Mouse (Mus musculus) forebrain, postnatal 0 days (tissue): ENCODE data around the gene Ptpa. TPM values are rescaled to one million over a fixed set of nuclear protein-coding genes. Genes with fewer than 3 reads are reported as not detected.

ENCODE experiments used
- ATAC-seq: fragments of 200-750 bp; cut with Nextera tagmentation; 2 replicates; pipeline ENCODE4 v1.8.0; 2017; ENCODE audit warnings: mild to moderate bottlenecking, moderate library complexity
- DNase-seq: peaks from one replicate; pipeline ENCODE4 v3.0.0-alpha.2; 2015
- H3K27ac ChIP-seq: fragments of 300-500 bp; sonication (generic); 2 replicates; pipeline ENCODE4 v1.5.1; 2014; ENCODE audit warnings: low read depth, mild to moderate bottlenecking, antibody characterized with exemption, low read length, moderate library complexity, mixed read lengths
- H3K27me3 ChIP-seq: fragments of 300-500 bp; sonication (generic); 2 replicates; pipeline ENCODE4 v1.6.1; 2014; ENCODE audit warnings: mild to moderate bottlenecking, low read length, mixed read lengths; ENCODE audit not compliant: insufficient read depth
- H3K36me3 ChIP-seq: fragments of 300-500 bp; sonication (generic); 2 replicates; pipeline ENCODE4 v1.6.1; 2014; ENCODE audit warnings: mild to moderate bottlenecking, moderate library complexity; ENCODE audit not compliant: insufficient read depth
- H3K4me1 ChIP-seq: fragments of 300-500 bp; sonication (generic); 2 replicates; pipeline ENCODE4 v1.6.1; 2014; ENCODE audit warnings: antibody characterized with exemption; ENCODE audit not compliant: insufficient read depth
- H3K4me2 ChIP-seq: fragments of 300-500 bp; sonication (generic); 2 replicates; pipeline ENCODE4 v1.6.1; 2014; ENCODE audit warnings: low read depth, mild to moderate bottlenecking, moderate library complexity
- H3K4me3 ChIP-seq: fragments of 300-500 bp; sonication (generic); 2 replicates; pipeline ENCODE4 v1.5.1; 2014; ENCODE audit warnings: low read depth, low read length, mixed read lengths
- H3K9ac ChIP-seq: fragments of 300-500 bp; sonication (generic); 2 replicates; pipeline ENCODE4 v1.6.1; 2014; ENCODE audit warnings: mild to moderate bottlenecking
- H3K9me3 ChIP-seq: fragments of 300-500 bp; sonication (generic); 2 replicates; pipeline ENCODE4 v1.6.1; 2016; ENCODE audit warnings: low read length
- CTCF ChIP-seq: sonication (generic); IDR thresholded peaks from 2 replicates; pipeline ENCODE4 v1.5.1; 2016; ENCODE audit warnings: antibody characterized with exemption, control low read depth, low read depth
- WGBS: fragments of 180-500 bp; shearing (Covaris S2); extraction: QIAGEN DNeasy Blood & Tissue Kit; methylation state at CpG from one replicate; pipeline ENCODE4 v1.1.7; 2014; 5-methylcytosine and 5-hydroxymethylcytosine counted together
- polyA plus RNA-seq: library from polyadenylated mRNA; unstranded; fragments of >200 nt; fragmentation: Nextera tagmentation; extraction: Ambion mirVana; gene quantifications from 2 replicates; pipeline ENCODE4 v1.2.1, GENCODE M21; 2015
- total RNA-seq: library from RNA; depleted of rRNA; stranded (reverse); fragments of >200 nt; gene quantifications from 2 replicates; pipeline ENCODE4 v1.2.3, GENCODE M21; 2014

Gene Ptpa
- total and polyA plus RNA-seq, 2 experiments from 2014 or later = 132 to 148 TPM

- Histone ChIP-seq H3K9me3 (no peaks in the 10 kb centered on the region), H3K27me3 (no peaks in the 10 kb centered on the region), H3K4me3 (no peak overlapping the region), H3K4me2 (no peak overlapping the region), H3K4me1 (no peaks in the 10 kb centered on the region), H3K9ac (no peak overlapping the region), H3K36me3 (peaks cover 70% of the 10 kb centered on the region), H3K27ac (no peak overlapping the region)
- WGBS = 91% methylated on average over 10 of the region's 10 CpGs
- DNase-seq (no peak), ATAC-seq (no peak)
- TF ChIP-seq CTCF = no peak
Observed at GRCm38 (mm10) chr2:30380564-30381376, 35.1 kb upstream of the Ptpa start.

GRCm38 (mm10) chr2:30381377-30381725 lies 34.5 kb upstream of the Ptpa start:
- Histone ChIP-seq H3K4me3 (no peak overlapping the region), H3K4me1 (no peaks in the 10 kb centered on the region), H3K36me3 (peaks cover 64% of the 10 kb centered on the region), H3K9ac (no peak overlapping the region), H3K4me2 (no peak overlapping the region), H3K27me3 (no peaks in the 10 kb centered on the region), H3K27ac (no peak overlapping the region), H3K9me3 (no peaks in the 10 kb centered on the region)
- no peak for TF ChIP-seq CTCF
- no peak for DNase-seq
- WGBS = 95% methylated on average over 4 of the region's 4 CpGs
- ATAC-seq = no peak

- 82% methylated on average over 5 of the region's 5 CpGs for WGBS
Observed at GRCm38 (mm10) chr2:30384814-30385213, 31.0 kb upstream of the Ptpa start.

GRCm38 (mm10) chr2:30385591-30385990 lies 30.2 kb upstream of the Ptpa start:
- no peaks in the 10 kb centered on the region for H3K9me3 ChIP-seq
- WGBS = 89% methylated on average over 4 of the region's 4 CpGs
- H3K4me3 ChIP-seq = no peak overlapping the region
- no peaks in the 10 kb centered on the region for H3K4me1 ChIP-seq
- H3K27ac ChIP-seq = no peak overlapping the region
- no peak for ATAC-seq
- no peak for TF ChIP-seq CTCF
- DNase-seq = no peak
- H3K36me3 ChIP-seq = peaks cover 32% of the 10 kb centered on the region
- no peak overlapping the region for H3K4me2 ChIP-seq
- no peak overlapping the region for H3K9ac ChIP-seq
- H3K27me3 ChIP-seq = no peaks in the 10 kb centered on the region

More at GRCm38 (mm10) chr2:30384814-30385213, 31.0 kb upstream of the Ptpa start:
- no peak overlapping the region for H3K4me3 ChIP-seq
- no peak for TF ChIP-seq CTCF
- H3K27me3 ChIP-seq = no peaks in the 10 kb centered on the region
- no peak overlapping the region for H3K4me2 ChIP-seq
- no peak for DNase-seq
- peaks cover 37% of the 10 kb centered on the region for H3K36me3 ChIP-seq
- H3K9ac ChIP-seq = no peak overlapping the region
- no peaks in the 10 kb centered on the region for H3K9me3 ChIP-seq
- no peaks in the 10 kb centered on the region for H3K4me1 ChIP-seq
- ATAC-seq = no peak
- H3K27ac ChIP-seq = no peak overlapping the region

- DNase-seq = no peak
- Histone ChIP-seq H3K4me3 (no peak overlapping the region), H3K36me3 (peaks cover 22% of the 10 kb centered on the region), H3K27me3 (no peaks in the 10 kb centered on the region), H3K4me2 (no peak overlapping the region), H3K9ac (no peak overlapping the region), H3K4me1 (no peaks in the 10 kb centered on the region), H3K9me3 (no peaks in the 10 kb centered on the region), H3K27ac (no peak overlapping the region)
- TF ChIP-seq CTCF = no peak
- ATAC-seq = no peak
- WGBS = 86% methylated on average over 9 of the region's 9 CpGs
Observed at GRCm38 (mm10) chr2:30386913-30387312, 28.9 kb upstream of the Ptpa start.

- H3K9me3 ChIP-seq = no peaks in the 10 kb centered on the region
- DNase-seq (no peak), ATAC-seq (no peak)
- H3K4me2 ChIP-seq = no peak overlapping the region
- no peaks in the 10 kb centered on the region for H3K27me3 ChIP-seq
- WGBS = 80% methylated on average over 2 of the region's 2 CpGs
- H3K4me1 ChIP-seq = peaks cover 9% of the 10 kb centered on the region
- TF ChIP-seq CTCF = 0 out of 2 replicates have a peak, but pooled peaks have one; percentile 8
- H3K27ac ChIP-seq = no peak overlapping the region
- peaks cover 9% of the 10 kb centered on the region; the same call in 1 of the 2 replicates for H3K36me3 ChIP-seq
- H3K4me3 ChIP-seq = no peak overlapping the region
- no peak overlapping the region for H3K9ac ChIP-seq
Observed at GRCm38 (mm10) chr2:30389000-30389399, 26.8 kb upstream of the Ptpa start.

GRCm38 (mm10) chr2:30392114-30392576 lies 23.7 kb upstream of the Ptpa start, which contains the start of gene Dolpp1:
TSS of gene Dolpp1 (plus strand) at chr2:30392254.
- Histone ChIP-seq H3K9ac (peak within 1 kb of the TSS; percentile 74), H3K4me3 (peak within 1 kb of the TSS; percentile 85), H3K36me3 (peaks cover 22% of the 10 kb centered on the region), H3K4me1 (peaks cover 9% of the 10 kb centered on the region), H3K9me3 (no peaks in the 10 kb centered on the region), H3K4me2 (peak within 1 kb of the TSS; percentile 98), H3K27me3 (no peaks in the 10 kb centered on the region), H3K27ac (peak within 1 kb of the TSS; percentile 93)
- WGBS = 2% methylated on average over 40 of the region's 40 CpGs
- peak; percentile 12; the same call in 1 of the 2 replicates for TF ChIP-seq CTCF
- ATAC-seq = peak; percentile 99
- DNase-seq = peak; percentile 99
